Mouse (Mus musculus) large intestine, adult 2 months (tissue): ENCODE results near the gene Taok1. TPM values are rescaled to one million over a fixed set of nuclear protein-coding genes. Genes with fewer than 3 reads are reported as not detected.

Experiments used
- DNase-seq: peaks from one replicate; pipeline ENCODE4 v3.0.0-alpha.2; 2012; ENCODE audit warnings: low read depth, low spot score
- WGBS: fragments of 180-500 bp; shearing (Covaris S2); methylation state at CpG from one replicate; pipeline ENCODE4 v1.1.7; 2018; 5-methylcytosine and 5-hydroxymethylcytosine counted together
- polyA plus RNA-seq: library from polyadenylated mRNA; depleted of rRNA; stranded (reverse); fragments of >200 nt; gene quantifications from 2 replicates; pipeline ENCODE4 v1.2.3, GENCODE M21; 2012; rRNA removed

Gene Taok1
- polyA plus RNA-seq, 1 experiment = 2.9 TPM

- no peak for DNase-seq
- WGBS = 64% methylated on average over 6 of the region's 6 CpGs
Measured at GRCm38 (mm10) chr11:77494782-77495181, 112.8 kb downstream of the Taok1 start.

GRCm38 (mm10) chr11:77494344-77494676, 113.3 kb downstream of the Taok1 start:
- no peak for DNase-seq
- 16% methylated on average over 4 of the region's 4 CpGs for WGBS

DNA sequence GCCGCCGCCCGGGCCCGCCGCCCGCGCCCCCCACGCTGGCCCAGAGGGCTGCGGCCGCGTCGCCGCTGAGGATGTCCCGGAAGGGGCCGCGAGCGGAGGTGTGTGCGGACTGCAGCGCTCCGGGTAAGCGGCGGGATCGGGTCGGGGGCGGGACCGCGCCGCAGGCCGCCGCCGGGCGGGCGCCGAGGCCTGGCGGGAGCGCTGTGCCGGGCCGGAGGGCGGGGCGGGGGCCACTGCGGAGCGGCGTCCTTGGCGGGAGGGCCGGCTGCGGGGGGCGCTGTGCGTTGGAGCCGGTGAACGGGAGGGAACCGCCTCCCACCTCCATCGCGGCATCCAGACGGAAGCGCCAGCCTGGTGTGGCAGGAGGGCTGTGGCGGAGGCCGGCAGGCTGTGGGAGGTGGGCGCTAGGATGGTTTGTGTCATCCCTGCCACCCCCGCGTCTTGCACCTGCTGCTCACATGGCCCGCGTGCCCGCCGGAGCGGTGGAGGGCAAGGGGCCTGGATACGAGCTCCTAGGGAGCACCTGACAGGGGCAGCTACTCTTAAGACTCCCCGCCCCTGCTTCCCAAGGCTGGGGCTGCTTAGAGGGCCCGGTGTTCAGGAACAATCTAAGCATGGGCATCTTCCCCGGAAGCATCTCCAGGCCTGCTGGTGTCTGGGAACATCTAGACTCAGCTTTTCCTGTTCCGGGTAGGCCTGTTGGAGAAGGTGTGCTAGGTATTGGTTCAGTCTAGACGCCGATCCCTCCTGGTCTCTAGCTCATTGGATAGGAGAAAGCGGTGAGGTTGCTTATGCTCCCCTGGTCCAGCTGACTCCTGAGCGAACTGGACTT, 113.9 kb downstream of the Taok1 start, which contains the start of gene Git1:
Gene Git1, plus strand, starts transcription at position 51 of the 832 bp plus-strand sequence.
- DNase-seq = no peak
- WGBS = 1% methylated on average over 60 of the region's 74 CpGs

DNA sequence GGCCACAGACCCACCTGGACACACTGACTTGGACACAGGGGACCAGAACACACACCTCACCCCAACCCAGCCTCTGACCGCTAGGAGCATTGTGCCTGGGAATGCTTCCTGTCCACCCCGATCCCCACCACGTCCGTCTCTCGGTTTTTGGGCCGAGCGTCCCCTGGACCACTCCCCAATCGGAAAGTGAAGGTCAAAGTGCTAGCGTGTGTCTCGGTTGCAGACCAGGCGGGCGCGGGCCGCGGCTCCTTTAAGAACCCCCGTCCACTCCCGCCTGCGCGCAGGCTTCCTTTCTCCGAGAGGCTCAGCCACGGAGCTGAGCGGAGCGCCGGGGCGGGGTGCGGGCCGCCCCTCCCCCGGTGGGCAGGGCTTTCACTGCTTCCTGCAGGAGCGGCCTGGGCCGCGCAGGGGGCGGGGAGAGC, 114.7 kb downstream of the Taok1 start:
- under 1% methylated on average over 32 of the region's 32 CpGs for WGBS
- no peak for DNase-seq

GRCm38 (mm10) chr11:77492311-77492871, 115.2 kb downstream of the Taok1 start:
- 1% methylated on average over 18 of the region's 18 CpGs for WGBS
- no peak for DNase-seq

- no peak for DNase-seq
- 1% methylated on average over 23 of the region's 23 CpGs for WGBS
Measured at GRCm38 (mm10) chr11:77491502-77492291, 115.9 kb downstream of the Taok1 start.

- no peak for DNase-seq
- WGBS = 0% methylated on average over 13 of the region's 13 CpGs
Measured at GRCm38 (mm10) chr11:77491123-77491501, 116.5 kb downstream of the Taok1 start.

GRCm38 (mm10) chr11:77490451-77490850, 117.2 kb downstream of the Taok1 start:
- 59% methylated on average over 6 of the region's 6 CpGs for WGBS

DNA sequence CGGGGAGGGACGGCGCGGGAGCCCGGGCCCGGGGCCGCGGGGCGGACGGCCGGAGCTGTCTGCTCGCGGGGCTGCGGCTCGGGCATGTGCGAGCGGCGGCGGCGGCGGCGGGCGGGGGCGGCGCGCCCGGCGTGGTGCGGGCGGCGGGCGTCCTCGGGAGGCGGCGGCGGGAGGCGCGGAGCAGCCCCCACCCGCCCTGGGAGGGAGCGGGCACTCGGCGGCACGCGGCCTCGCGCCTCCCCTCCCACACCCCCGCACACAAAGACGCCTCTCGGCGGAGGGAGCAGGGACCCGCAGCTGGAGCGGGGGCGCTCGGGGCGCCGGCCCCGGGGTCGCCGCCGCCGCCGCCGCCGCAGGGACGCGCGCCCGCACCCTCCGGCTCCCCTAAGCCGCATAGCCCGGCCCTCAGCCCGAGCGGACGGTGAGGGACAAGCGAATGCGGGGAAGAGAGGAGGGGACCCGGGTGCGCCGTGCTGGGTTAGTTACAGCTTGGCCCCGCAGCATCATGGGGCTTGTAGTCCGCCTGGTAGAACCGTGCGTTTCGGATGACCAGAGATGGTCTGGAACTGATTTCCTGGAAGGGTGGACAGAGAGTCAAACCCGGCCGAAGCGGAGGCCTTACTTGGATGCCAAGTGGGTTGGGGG, 117.9 kb downstream of the Taok1 start, which contains the start of gene Ankrd13b:
Gene Ankrd13b, minus strand, starts transcription at position 88 of the 645 bp plus-strand sequence.
- 2% methylated on average over 78 of the region's 87 CpGs for WGBS
- DNase-seq = no peak

More at GRCm38 (mm10) chr11:77490451-77490850, 117.2 kb downstream of the Taok1 start:
- DNase-seq = no peak

DNA sequence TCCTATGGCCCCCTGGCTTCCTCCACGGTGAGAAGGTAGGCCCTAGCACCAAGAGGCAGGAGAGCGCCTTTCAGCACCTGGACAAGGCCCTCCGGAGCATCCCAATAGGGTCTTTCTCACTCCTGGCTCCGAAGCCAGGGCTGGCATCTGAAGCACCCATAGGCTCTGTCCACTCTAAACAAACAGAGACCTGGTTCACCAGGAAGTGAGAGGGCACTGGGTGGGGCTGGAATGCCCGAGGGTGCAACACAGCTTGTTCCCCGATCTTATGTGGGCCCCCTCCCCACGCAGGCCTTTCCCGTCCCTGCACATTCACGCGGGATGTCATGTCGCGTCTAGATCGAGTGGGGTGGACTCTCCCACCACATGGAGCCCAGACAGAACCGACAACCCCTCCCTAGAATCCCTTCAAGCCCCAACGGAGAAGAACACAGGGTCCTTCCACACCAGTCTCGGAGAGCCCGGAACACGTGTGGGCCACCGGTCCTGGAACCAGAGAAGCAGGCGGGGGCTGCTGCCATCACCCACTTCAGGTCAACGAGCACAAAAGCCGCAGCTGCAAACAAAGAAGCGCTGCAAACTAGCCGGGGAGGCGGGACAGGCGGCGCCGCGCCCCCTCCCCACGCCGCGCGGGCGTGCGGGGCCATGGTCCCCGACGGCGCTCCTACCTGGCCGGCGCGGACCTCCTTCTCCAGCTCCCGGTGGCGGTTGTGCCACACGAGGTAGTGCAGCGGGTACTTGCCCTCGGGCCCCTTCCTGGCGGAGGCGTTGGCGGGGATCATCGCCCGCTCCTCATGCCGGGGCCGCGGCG, 118.6 kb downstream of the Taok1 start:
- DNase-seq = no peak
- WGBS = 5% methylated on average over 55 of the region's 55 CpGs

DNA sequence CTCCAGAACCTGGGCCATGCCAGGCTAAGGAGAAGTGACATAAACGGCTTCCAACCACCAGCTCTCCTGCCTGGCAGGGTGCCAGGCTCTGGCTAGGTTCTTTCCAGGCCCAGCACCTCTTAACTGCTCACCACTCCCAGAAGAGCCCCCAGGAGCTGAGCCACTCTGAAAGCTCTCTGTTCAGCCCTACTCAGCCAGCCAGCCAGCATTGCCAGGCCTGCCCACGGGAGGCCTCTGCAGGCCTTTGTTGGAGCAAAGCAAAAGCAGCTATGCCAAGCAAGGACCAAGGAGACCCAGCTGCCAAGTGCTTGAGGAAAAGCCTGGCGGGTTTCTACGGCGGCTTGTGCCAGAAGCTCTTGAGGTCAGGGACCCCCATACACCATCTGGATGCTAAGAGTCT, 120.8 kb downstream of the Taok1 start:
- 64% methylated on average over 5 of the region's 5 CpGs for WGBS
- no peak for DNase-seq

DNA sequence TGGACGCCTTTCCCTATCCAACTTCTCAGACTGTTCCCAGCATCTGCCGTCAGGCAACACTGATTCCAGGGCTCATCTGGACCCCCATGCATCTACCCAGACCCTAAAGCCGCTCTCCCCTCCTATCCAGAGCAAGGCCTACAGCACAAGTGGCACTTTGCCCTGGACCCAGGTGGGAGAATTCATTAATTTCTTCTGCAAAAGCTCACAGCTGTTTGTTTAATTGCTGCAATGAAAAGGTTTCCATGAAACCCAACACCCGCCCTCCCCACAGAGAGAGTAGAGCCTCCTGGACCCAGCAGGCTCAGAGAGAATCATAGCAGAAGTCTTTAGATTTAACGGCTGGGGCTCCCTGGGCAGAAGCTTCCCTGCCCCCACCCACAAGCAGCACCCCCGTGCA, 122.4 kb downstream of the Taok1 start:
- 71% methylated on average over 6 of the region's 6 CpGs for WGBS
- DNase-seq = no peak

- DNase-seq = no peak
- WGBS = 63% methylated on average over 11 of the region's 11 CpGs
Measured at GRCm38 (mm10) chr11:77483510-77484255, 123.9 kb downstream of the Taok1 start.

DNA sequence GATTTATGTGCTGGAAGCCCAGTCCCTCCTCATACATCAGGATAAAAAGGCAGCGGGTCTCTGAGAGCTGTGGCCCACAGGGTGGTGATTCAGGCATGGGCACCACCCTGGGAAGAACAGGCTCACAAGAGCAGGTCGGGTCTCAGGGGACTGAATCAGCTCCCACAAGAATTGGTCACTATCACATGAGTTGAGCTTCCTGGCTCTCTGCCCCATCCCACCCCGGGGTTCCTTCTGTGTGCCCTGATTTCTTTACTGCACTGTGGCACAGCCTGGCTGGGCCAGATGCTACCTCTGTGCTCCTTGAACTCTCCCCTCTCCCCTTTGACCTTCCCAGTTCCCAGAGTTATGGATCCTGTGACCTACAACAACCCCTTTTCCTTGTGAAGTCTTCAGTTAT, 124.6 kb downstream of the Taok1 start:
- 63% methylated on average over 3 of the region's 3 CpGs for WGBS
- DNase-seq = no peak

Other genes starting within 250 kb of the Taok1 start
- gene Coro6, start 145.4 kb downstream of the Taok1 start, polyA plus RNA-seq = 0.42 and 0.97 TPM in 2 replicates
- gene Ankrd13b, start 118.1 kb downstream of the Taok1 start, polyA plus RNA-seq = 15.1 and 17.8 TPM in 2 replicates
- 56.9 and 73.4 TPM in 2 replicates for gene Git1, start 114.3 kb downstream of the Taok1 start, polyA plus RNA-seq
- 1.0 and 1.8 TPM in 2 replicates for gene Abhd15, start 92.7 kb downstream of the Taok1 start, polyA plus RNA-seq
- gene Trp53i13, start 91.8 kb downstream of the Taok1 start, polyA plus RNA-seq = 22.6 and 24.3 TPM in 2 replicates
- 0.05 TPM in 1 of 2 replicates, not detected in the other for gene Gm10392, start 88.6 kb downstream of the Taok1 start, polyA plus RNA-seq
- gene Nufip2, start 78.3 kb upstream of the Taok1 start, polyA plus RNA-seq = 5.4 and 12.3 TPM in 2 replicates
- not detected in 2 replicates for gene Cryba1, start 117.5 kb upstream of the Taok1 start, polyA plus RNA-seq
- gene Myo18a, start 155.4 kb upstream of the Taok1 start, polyA plus RNA-seq = 69.0 and 73.6 TPM in 2 replicates
- 0.02 TPM in 1 of 2 replicates, not detected in the other for gene Gm10277, start 179.9 kb upstream of the Taok1 start, polyA plus RNA-seq